Mouse (Mus musculus): ENCODE measurements around the gene Mbnl2. TPM values are rescaled to one million over a fixed set of nuclear protein-coding genes. Genes with fewer than 3 reads are reported as not detected.

Mbnl2 gene
- polyA plus RNA-seq, 1 experiment from 2014 or later = 23.1 TPM

DNA sequence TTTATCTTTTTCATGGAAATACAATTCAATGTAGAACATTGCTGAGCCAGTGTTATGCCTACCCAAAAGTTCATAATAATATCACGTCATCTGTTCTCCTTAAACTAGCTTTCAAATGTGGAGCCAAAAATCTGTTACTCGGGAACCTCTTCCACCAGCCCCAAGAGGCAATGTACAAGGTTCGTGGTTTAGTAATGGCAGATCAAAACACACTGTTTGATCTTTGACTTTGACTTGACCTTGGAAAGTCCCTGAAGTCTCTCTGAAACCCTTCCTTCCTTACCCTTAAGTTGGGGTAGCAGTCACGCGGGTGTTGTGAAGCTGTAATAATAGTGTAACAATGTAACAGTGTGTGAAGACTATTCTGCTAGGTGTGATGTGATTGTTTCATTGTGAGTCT is 93.0 kb downstream of the Mbnl2 start:
- WGBS = 83% methylated on average over 5 of the region's 5 CpGs
- H3K27ac ChIP-seq (ENCODE audit: low read length) = no peak overlapping the region
- no peak overlapping the region for H3K4me2 ChIP-seq (ENCODE audit: low read length)
- no peak overlapping the region for H3K4me3 ChIP-seq (replicated peaks; ENCODE audit: low read length)
- H3K27me3 ChIP-seq (replicated peaks; ENCODE audit: control insufficient read depth, insufficient read depth, low read length) = no peaks in the 10 kb centered on the region
- no peak for ATAC-seq
- no peaks in the 10 kb centered on the region for H3K36me3 ChIP-seq (ENCODE audit: control insufficient read depth, insufficient read depth)
- 0 out of 2 replicates have a peak, but pooled peaks cover 5% of the 10 kb centered on the region for H3K4me1 ChIP-seq (replicated peaks; ENCODE audit: control insufficient read depth, insufficient read depth, low read length)
- H3K9ac ChIP-seq (replicated peaks; ENCODE audit: low read depth, low read length) = no peak overlapping the region
- no peaks in the 10 kb centered on the region for H3K9me3 ChIP-seq (ENCODE audit: control insufficient read depth, low read length)

DNA sequence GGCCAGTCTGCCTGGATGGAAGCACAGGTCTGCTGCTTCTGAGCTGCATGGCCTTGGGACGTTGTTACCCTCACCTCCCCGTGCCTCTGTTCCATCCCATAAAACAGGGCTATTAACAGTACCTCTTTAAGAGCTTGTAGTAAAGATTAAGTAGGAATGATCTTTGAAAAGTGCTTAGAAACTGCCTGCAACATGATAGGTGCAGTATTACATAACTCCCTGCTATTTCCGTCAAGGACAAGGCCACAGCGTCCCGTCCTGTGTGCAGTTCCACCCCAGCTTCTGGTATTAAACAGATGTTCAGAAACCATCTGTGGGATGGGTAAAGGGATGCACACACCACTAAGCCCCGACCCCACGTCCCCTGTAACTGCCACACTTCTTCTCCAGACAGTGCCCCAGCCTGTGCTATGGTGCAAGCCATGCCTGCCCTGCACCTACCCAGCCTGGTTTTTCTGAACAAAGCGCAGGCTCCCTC is 93.5 kb downstream of the Mbnl2 start:
- no peaks in the 10 kb centered on the region for H3K27me3 ChIP-seq (replicated peaks; ENCODE audit: control insufficient read depth, insufficient read depth, low read length)
- no peak overlapping the region for H3K4me3 ChIP-seq (replicated peaks; ENCODE audit: low read length)
- 0 out of 2 replicates have a peak, but pooled peaks cover 6% of the 10 kb centered on the region for H3K4me1 ChIP-seq (replicated peaks; ENCODE audit: control insufficient read depth, insufficient read depth, low read length)
- no peak overlapping the region for H3K4me2 ChIP-seq (ENCODE audit: low read length)
- WGBS = 87% methylated on average over 8 of the region's 8 CpGs
- no peak for ATAC-seq
- H3K9me3 ChIP-seq (ENCODE audit: control insufficient read depth, low read length) = no peaks in the 10 kb centered on the region
- no peak overlapping the region for H3K9ac ChIP-seq (replicated peaks; ENCODE audit: low read depth, low read length)
- no peak overlapping the region for H3K27ac ChIP-seq (ENCODE audit: low read length)
- H3K36me3 ChIP-seq (ENCODE audit: control insufficient read depth, insufficient read depth) = no peaks in the 10 kb centered on the region

DNA sequence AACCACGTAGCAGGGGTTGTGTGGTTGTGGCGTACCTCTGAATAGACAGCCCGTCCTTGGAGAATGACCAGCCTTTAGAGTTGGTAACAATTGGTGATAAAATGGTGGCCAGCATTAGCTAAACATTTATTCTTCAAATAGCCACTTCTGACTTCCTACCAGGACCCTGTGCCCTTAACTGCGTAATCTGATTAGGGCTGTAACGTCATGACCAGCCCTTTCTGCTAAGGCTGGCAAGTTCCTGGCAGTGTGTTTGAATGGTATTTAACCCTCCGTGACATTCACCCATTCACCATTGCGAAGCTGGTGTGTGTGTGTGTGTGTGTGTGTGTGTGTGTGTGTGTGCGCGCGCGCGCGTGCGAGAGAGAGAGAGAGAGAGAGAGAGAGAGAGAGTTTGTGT is 94.6 kb downstream of the Mbnl2 start:
- H3K36me3 ChIP-seq (ENCODE audit: control insufficient read depth, insufficient read depth) = no peaks in the 10 kb centered on the region
- no peak overlapping the region for H3K9ac ChIP-seq (replicated peaks; ENCODE audit: low read depth, low read length)
- no peak overlapping the region for H3K4me3 ChIP-seq (replicated peaks; ENCODE audit: low read length)
- H3K4me1 ChIP-seq (replicated peaks; ENCODE audit: control insufficient read depth, insufficient read depth, low read length) = 0 out of 2 replicates have a peak, but pooled peaks cover 6% of the 10 kb centered on the region
- 87% methylated on average over 14 of the region's 14 CpGs for WGBS
- H3K9me3 ChIP-seq (ENCODE audit: control insufficient read depth, low read length) = no peaks in the 10 kb centered on the region
- no peak overlapping the region for H3K27ac ChIP-seq (ENCODE audit: low read length)
- H3K4me2 ChIP-seq (ENCODE audit: low read length) = no peak overlapping the region
- no peak for ATAC-seq
- no peaks in the 10 kb centered on the region for H3K27me3 ChIP-seq (replicated peaks; ENCODE audit: control insufficient read depth, insufficient read depth, low read length)

DNA sequence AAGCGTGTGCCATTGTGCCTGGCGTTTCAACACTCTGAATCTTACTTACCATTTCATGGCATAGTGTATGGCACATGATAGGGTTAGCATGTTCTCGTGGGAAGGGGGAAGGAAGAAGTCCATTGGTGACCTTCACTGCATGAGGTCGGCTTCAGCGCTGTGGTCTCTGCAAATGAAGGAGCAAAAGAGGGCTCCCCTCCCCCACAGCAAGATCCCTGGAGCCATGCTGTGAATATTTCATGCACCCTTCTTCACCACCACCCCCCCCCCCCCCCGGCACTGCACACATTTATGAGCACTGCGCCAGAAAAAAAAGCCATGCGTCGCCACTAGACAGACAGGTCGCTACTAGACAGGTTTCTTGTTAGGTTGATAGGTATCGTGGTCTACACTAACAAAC is 95.2 kb downstream of the Mbnl2 start:
- Histone ChIP-seq H3K9ac (replicated peaks; ENCODE audit: low read depth, low read length) (no peak overlapping the region), H3K27ac (ENCODE audit: low read length) (no peak overlapping the region), H3K4me2 (ENCODE audit: low read length) (no peak overlapping the region), H3K27me3 (replicated peaks; ENCODE audit: control insufficient read depth, insufficient read depth, low read length) (no peaks in the 10 kb centered on the region), H3K36me3 (ENCODE audit: control insufficient read depth, insufficient read depth) (no peaks in the 10 kb centered on the region), H3K4me1 (replicated peaks; ENCODE audit: control insufficient read depth, insufficient read depth, low read length) (0 out of 2 replicates have a peak, but pooled peaks cover 6% of the 10 kb centered on the region), H3K9me3 (ENCODE audit: control insufficient read depth, low read length) (no peaks in the 10 kb centered on the region), H3K4me3 (replicated peaks; ENCODE audit: low read length) (no peak overlapping the region)
- no peak for ATAC-seq
- 85% methylated on average over 11 of the region's 11 CpGs for WGBS

DNA sequence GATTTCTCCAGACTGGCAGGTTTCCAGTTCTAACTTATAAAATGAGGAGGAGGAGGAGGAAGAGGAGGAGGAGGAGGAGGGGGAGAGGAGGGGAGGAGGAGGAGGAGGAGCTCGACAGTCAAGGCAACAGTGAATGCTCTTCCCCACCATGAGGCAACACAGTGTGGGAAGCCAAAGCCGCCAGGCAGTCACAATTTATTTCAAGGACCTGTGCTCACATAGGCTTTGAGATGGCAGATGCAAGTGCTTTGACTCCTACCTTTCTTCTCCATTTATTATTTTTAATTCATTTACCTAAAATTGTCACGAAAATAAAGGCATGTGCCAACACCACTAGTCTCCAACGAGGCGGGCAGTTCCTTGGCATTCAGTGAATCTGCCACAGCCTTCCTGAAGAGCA is 95.7 kb downstream of the Mbnl2 start:
- Histone ChIP-seq H3K36me3 (ENCODE audit: control insufficient read depth, insufficient read depth) (no peaks in the 10 kb centered on the region), H3K4me2 (ENCODE audit: low read length) (no peak overlapping the region), H3K4me1 (replicated peaks; ENCODE audit: control insufficient read depth, insufficient read depth, low read length) (0 out of 2 replicates have a peak, but pooled peaks cover 6% of the 10 kb centered on the region), H3K9ac (replicated peaks; ENCODE audit: low read depth, low read length) (no peak overlapping the region), H3K9me3 (ENCODE audit: control insufficient read depth, low read length) (no peaks in the 10 kb centered on the region), H3K27me3 (replicated peaks; ENCODE audit: control insufficient read depth, insufficient read depth, low read length) (no peaks in the 10 kb centered on the region), H3K27ac (ENCODE audit: low read length) (no peak overlapping the region), H3K4me3 (replicated peaks; ENCODE audit: low read length) (no peak overlapping the region)
- WGBS = 79% methylated on average over 5 of the region's 5 CpGs
- ATAC-seq = no peak

DNA sequence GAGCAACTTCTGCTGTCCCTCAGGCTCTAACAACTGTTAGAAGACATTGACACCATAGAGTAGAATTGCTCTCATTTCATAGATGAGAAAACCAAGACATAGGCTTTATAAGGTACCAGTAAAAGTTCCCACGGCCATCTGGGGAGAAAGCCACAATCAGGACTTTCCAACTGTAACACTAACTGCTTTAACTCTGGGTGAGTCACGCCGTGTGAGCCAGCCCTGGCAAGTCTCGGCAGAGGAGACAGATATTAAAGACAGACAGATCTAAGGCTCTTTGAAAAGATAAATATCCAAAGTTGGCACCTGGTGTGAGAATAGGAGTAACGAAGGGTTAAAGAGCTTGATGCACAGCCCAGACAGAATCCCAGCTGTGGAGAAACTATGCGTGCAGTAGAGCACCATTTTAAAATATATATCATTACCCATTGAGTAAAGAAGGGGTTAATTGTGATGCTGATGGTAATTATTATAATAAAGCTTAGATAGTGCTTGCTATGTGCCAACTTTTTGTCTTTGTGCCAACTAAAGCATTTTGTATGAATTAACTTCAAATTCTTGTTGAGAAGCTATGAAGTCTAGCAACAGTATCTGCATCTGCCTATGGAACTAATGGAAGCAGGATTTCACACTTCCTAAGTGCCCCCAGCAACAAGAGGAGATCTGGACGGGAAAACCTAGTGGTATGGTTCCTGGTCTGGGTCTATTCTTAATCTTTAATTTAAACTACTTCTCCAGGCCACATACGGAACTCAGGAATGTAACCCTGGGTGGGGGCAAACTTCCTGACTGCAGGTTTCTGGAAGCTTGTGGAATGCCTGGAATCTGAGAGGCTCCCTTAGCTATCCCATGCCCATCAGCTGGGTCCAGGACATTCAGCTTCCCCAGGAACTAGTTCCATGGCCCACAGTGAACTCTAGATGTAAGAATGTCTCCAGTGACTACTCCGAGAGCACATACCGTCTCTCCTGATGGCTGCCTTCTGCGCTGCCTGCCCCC is 97.9 kb downstream of the Mbnl2 start:
- Histone ChIP-seq H3K4me1 (replicated peaks; ENCODE audit: control insufficient read depth, insufficient read depth, low read length) (0 out of 2 replicates have a peak, but pooled peaks cover 6% of the 10 kb centered on the region), H3K4me3 (replicated peaks; ENCODE audit: low read length) (no peak overlapping the region), H3K4me2 (ENCODE audit: low read length) (no peak overlapping the region), H3K9ac (replicated peaks; ENCODE audit: low read depth, low read length) (no peak overlapping the region), H3K9me3 (ENCODE audit: control insufficient read depth, low read length) (no peaks in the 10 kb centered on the region), H3K36me3 (ENCODE audit: control insufficient read depth, insufficient read depth) (no peaks in the 10 kb centered on the region), H3K27ac (ENCODE audit: low read length) (no peak overlapping the region), H3K27me3 (replicated peaks; ENCODE audit: control insufficient read depth, insufficient read depth, low read length) (no peaks in the 10 kb centered on the region)
- ATAC-seq = no peak
- 76% methylated on average over 11 of the region's 11 CpGs for WGBS

DNA sequence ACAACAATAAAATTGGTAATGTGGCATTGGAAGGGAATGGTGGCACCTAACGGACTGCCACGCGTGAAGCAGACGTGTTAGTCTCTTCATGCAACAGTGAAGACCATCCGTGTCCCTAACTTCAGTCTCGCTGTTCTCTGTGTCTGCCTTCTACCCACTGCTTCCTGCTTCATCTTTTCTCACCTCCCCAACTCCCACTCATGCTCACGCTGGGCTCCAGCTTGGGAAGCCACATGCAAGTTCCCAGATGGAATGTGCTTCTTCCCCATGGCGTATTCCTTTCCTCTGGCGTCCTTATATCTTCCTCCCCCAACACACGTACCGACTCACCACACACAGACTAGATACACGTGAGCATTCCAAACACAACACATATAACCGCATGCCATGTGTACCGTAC is 99.3 kb downstream of the Mbnl2 start:
- no peak overlapping the region for H3K4me3 ChIP-seq (replicated peaks; ENCODE audit: low read length)
- 0 out of 2 replicates have a peak, but pooled peaks cover 6% of the 10 kb centered on the region for H3K4me1 ChIP-seq (replicated peaks; ENCODE audit: control insufficient read depth, insufficient read depth, low read length)
- ATAC-seq = no peak
- H3K9ac ChIP-seq (replicated peaks; ENCODE audit: low read depth, low read length) = no peak overlapping the region
- H3K27ac ChIP-seq (ENCODE audit: low read length) = no peak overlapping the region
- no peaks in the 10 kb centered on the region for H3K9me3 ChIP-seq (ENCODE audit: control insufficient read depth, low read length)
- 92% methylated on average over 14 of the region's 14 CpGs for WGBS
- no peak overlapping the region for H3K4me2 ChIP-seq (ENCODE audit: low read length)
- no peaks in the 10 kb centered on the region for H3K27me3 ChIP-seq (replicated peaks; ENCODE audit: control insufficient read depth, insufficient read depth, low read length)
- H3K36me3 ChIP-seq (ENCODE audit: control insufficient read depth, insufficient read depth) = no peaks in the 10 kb centered on the region

DNA sequence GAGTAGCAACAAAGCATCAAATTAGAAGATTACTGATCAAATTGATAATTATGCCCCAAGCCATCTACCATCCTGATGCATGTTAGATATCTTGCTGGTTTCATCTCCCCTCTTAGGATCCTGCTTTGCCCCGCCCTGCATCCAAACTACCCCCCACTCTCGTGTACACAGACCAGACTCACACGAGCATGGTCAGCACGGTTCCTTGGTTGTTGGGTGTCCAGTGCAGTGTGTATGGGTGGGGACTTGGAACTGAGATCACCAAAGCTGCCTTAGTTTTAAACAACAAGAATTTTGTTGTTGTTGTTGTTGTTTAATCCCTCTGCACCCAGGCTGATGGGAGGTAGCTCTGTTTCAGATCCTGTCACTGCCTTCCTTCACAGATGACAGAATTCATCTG is 101.7 kb downstream of the Mbnl2 start:
- Histone ChIP-seq H3K27me3 (replicated peaks; ENCODE audit: control insufficient read depth, insufficient read depth, low read length) (no peaks in the 10 kb centered on the region), H3K4me2 (ENCODE audit: low read length) (no peak overlapping the region), H3K4me1 (replicated peaks; ENCODE audit: control insufficient read depth, insufficient read depth, low read length) (0 out of 2 replicates have a peak, but pooled peaks cover 6% of the 10 kb centered on the region), H3K4me3 (replicated peaks; ENCODE audit: low read length) (no peak overlapping the region), H3K36me3 (ENCODE audit: control insufficient read depth, insufficient read depth) (no peaks in the 10 kb centered on the region), H3K9me3 (ENCODE audit: control insufficient read depth, low read length) (no peaks in the 10 kb centered on the region), H3K9ac (replicated peaks; ENCODE audit: low read depth, low read length) (no peak overlapping the region), H3K27ac (ENCODE audit: low read length) (no peak overlapping the region)
- WGBS = 90% methylated on average over 4 of the region's 4 CpGs
- ATAC-seq = no peak

DNA sequence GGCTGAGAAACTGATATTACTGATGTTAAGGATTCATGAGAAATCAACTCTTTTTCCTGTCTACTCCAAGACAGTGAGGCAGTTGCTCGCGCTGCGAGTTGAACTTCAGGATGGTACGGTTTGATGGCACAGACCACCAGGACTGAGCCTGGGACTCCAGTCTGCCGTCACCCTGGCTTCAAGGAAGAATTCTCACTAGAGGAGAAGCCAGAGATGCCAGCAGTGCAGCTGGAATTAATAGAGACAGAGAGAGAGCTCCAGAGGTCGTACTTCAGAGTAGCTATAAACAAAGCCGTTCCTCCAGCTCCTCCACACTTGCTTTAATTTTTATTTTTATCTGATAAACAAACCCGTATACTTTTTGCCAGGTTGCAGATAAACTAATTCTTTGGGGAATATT is 102.5 kb downstream of the Mbnl2 start:
- Histone ChIP-seq H3K27ac (ENCODE audit: low read length) (no peak overlapping the region), H3K27me3 (replicated peaks; ENCODE audit: control insufficient read depth, insufficient read depth, low read length) (no peaks in the 10 kb centered on the region), H3K9me3 (ENCODE audit: control insufficient read depth, low read length) (no peaks in the 10 kb centered on the region), H3K36me3 (ENCODE audit: control insufficient read depth, insufficient read depth) (no peaks in the 10 kb centered on the region), H3K4me2 (ENCODE audit: low read length) (no peak overlapping the region), H3K9ac (replicated peaks; ENCODE audit: low read depth, low read length) (no peak overlapping the region), H3K4me1 (replicated peaks; ENCODE audit: control insufficient read depth, insufficient read depth, low read length) (0 out of 2 replicates have a peak, but pooled peaks cover 5% of the 10 kb centered on the region), H3K4me3 (replicated peaks; ENCODE audit: low read length) (no peak overlapping the region)
- ATAC-seq = no peak
- WGBS = 76% methylated on average over 8 of the region's 8 CpGs
